Mouse (Mus musculus) CD4-positive, CD25-positive, alpha-beta regulatory T cell, adult 2 months (primary cell): ENCODE data around the gene Rps8.

Experiments
- DNase-seq: peaks from one replicate; pipeline ENCODE4 v3.0.0-alpha.2; 2012; ENCODE audit warnings: low read depth, low spot score

Rps8 gene

GRCm38 (mm10) chr4:117148815-117149214 is 7.2 kb downstream of the Rps8 start:
- DNase-seq: no peak

GRCm38 (mm10) chr4:117148047-117148713 is 7.9 kb downstream of the Rps8 start:
- DNase-seq: no peak

GRCm38 (mm10) chr4:117146176-117146575 is 9.9 kb downstream of the Rps8 start:
- peak; percentile 93 for DNase-seq

- DNase-seq: no peak
Measured at GRCm38 (mm10) chr4:117145248-117145647, 10.8 kb downstream of the Rps8 start.

- no peak for DNase-seq
Measured at GRCm38 (mm10) chr4:117143023-117143422, 13.0 kb downstream of the Rps8 start.

GRCm38 (mm10) chr4:117140613-117141012 is 15.4 kb downstream of the Rps8 start:
- DNase-seq: peak; percentile 64

GRCm38 (mm10) chr4:117139217-117139612 is 16.8 kb downstream of the Rps8 start:
- DNase-seq: peak; percentile 84

GRCm38 (mm10) chr4:117138295-117139216 is 17.5 kb downstream of the Rps8 start:
- DNase-seq: no peak

GRCm38 (mm10) chr4:117136034-117136433 is 20.0 kb downstream of the Rps8 start:
- DNase-seq: no peak

GRCm38 (mm10) chr4:117134601-117134995 is 21.4 kb downstream of the Rps8 start:
- DNase-seq: no peak

GRCm38 (mm10) chr4:117133817-117134600 is 22.0 kb downstream of the Rps8 start, which contains the start of gene Plk3:
Gene Plk3 (minus strand): TSS chr4:117133963.
- peak; percentile 99 for DNase-seq

GRCm38 (mm10) chr4:117133366-117133796 is 22.7 kb downstream of the Rps8 start:
- no peak for DNase-seq

GRCm38 (mm10) chr4:117132794-117133143 is 23.3 kb downstream of the Rps8 start:
- DNase-seq: no peak

GRCm38 (mm10) chr4:117131890-117132793 is 23.9 kb downstream of the Rps8 start:
- DNase-seq: no peak

- DNase-seq: no peak
Measured at GRCm38 (mm10) chr4:117131198-117131597, 24.8 kb downstream of the Rps8 start.

GRCm38 (mm10) chr4:117130790-117131189 is 25.3 kb downstream of the Rps8 start:
- no peak for DNase-seq

- no peak for DNase-seq
Measured at GRCm38 (mm10) chr4:117127991-117128686, 27.9 kb downstream of the Rps8 start.

GRCm38 (mm10) chr4:117126675-117127290 is 29.3 kb downstream of the Rps8 start, which contains the start of gene Tctex1d4:
Gene Tctex1d4 (plus strand): TSS chr4:117126794.
- DNase-seq: peak; percentile 29

GRCm38 (mm10) chr4:117125910-117126674 is 30.0 kb downstream of the Rps8 start:
- DNase-seq: peak; percentile 85
